Mouse (Mus musculus): ENCODE results near the gene Olfr6. TPM values are rescaled to one million over a fixed set of nuclear protein-coding genes. Genes with fewer than 3 reads are reported as not detected.
"Not testable (repeated sequence)": the region's sequence is repeated elsewhere in the genome, so short reads cannot be mapped to it uniquely, and the experiment has no call there.

Olfr6 gene
- not detected in 2 replicates for polyA plus RNA-seq (2016; fragmentation: Nextera tagmentation; extraction: Ambion mirVana)

DNA sequence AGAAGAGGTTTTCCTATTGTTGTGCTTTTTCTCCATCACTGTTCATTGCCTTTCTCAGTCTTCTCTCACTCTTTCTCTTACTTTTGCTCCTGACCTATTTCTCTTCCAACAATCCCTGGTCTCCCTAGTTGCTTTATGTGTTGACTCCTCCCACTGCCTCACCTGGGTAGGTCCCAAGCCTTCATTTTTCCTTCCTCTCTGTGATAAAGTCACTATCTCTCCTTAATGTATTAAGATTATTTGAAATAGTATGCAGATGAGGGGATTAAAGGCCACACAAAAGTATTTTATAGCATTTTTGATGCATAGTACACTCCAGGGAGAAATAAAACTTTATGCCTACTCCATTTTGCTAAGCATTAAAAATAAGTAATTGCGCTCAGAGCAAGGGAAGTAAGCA, at the start of gene Olfr6:
Gene Olfr6 (minus strand): TSS at position 101 of the 400 bp plus-strand sequence.
- no peak for ATAC-seq (ENCODE audit: insufficient number of reproducible peaks, low FRiP score)
- 86% methylated on average over 1 of the region's 1 CpGs for WGBS
- no peaks in the 10 kb centered on the region for H3K36me3 ChIP-seq

DNA sequence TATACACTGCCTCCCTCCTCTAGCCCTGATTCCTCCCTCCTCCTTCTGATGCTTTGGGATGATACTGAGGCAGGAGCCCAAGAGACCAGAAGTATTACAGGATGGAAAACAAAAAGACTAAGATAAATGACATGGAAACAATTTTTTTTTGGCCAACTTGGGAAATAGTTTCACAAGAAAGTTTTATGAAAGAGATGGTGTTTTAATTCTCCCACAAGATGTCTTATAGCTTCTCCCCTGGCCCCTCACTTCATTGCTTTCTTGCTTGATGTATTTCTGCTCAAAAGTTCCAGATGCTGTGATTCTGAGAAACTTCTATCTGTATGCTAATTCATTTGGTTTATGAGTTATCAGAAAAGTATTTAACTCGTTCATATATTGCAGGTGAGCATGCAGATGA, 42.2 kb upstream of the Olfr6 start, which contains the start of gene Olfr2:
Gene Olfr2 (minus strand): TSS at position 101 of the 400 bp plus-strand sequence.
- Histone ChIP-seq H3K9me3 (replicated peaks) (peaks cover 2% of the 10 kb centered on the region; the same call in 1 of the 2 replicates), H3K27ac (ENCODE audit: poor library complexity, severe bottlenecking) (no peak within 1 kb of the TSS), H3K9ac (no peak within 1 kb of the TSS), H3K36me3 (no peaks in the 10 kb centered on the region), H3K4me1 (replicated peaks) (no peaks in the 10 kb centered on the region), H3K27me3 (replicated peaks) (no peaks in the 10 kb centered on the region), H3K4me2 (no peak within 1 kb of the TSS), H3K4me3 (no peak within 1 kb of the TSS)
- ATAC-seq (ENCODE audit: insufficient number of reproducible peaks, low FRiP score) = no peak
- 63% methylated on average over 1 of the region's 1 CpGs for WGBS

More for the DNA sequence above, at the start of gene Olfr6:
- H3K9me3 ChIP-seq (replicated peaks) = no peaks in the 10 kb centered on the region
- H3K9ac ChIP-seq = no peak within 1 kb of the TSS
- no peak within 1 kb of the TSS for H3K4me2 ChIP-seq
- no peaks in the 10 kb centered on the region for H3K4me1 ChIP-seq (replicated peaks)
- H3K27me3 ChIP-seq (replicated peaks) = no peaks in the 10 kb centered on the region
- no peak within 1 kb of the TSS for H3K27ac ChIP-seq (ENCODE audit: poor library complexity, severe bottlenecking)
- no peak within 1 kb of the TSS for H3K4me3 ChIP-seq

DNA sequence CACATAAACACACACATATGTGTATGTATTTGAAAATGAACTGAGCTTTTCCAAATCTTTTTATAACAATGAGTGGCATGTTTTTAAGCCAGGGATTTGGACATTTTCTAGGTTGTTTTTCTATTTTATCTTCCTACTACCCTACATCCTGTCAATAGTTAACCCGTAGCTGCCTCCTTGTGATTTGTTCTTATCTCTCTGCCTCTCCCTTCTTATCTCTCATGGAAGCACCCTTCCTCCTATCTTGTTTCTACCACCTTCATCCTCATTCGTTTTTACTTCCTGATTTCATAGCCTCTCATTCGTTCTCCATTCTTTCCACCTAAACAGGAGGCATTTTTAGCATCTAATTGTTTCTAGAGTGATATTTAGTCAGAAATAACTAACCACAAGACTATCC, 40.4 kb upstream of the Olfr6 start:
- Histone ChIP-seq H3K9me3 (replicated peaks) (peaks cover 4% of the 10 kb centered on the region; the same call in 1 of the 2 replicates), H3K4me1 (replicated peaks) (no peaks in the 10 kb centered on the region), H3K27me3 (replicated peaks) (no peaks in the 10 kb centered on the region), H3K27ac (ENCODE audit: poor library complexity, severe bottlenecking) (no peak overlapping the region), H3K9ac (no peak overlapping the region), H3K36me3 (no peaks in the 10 kb centered on the region), H3K4me2 (no peak overlapping the region), H3K4me3 (no peak overlapping the region)
- no peak for ATAC-seq (ENCODE audit: insufficient number of reproducible peaks, low FRiP score)
- 15% methylated on average over 3 of the region's 3 CpGs for WGBS

GRCm38 (mm10) chr7:107000798-107001197, 37.1 kb upstream of the Olfr6 start:
- Histone ChIP-seq H3K27ac (ENCODE audit: poor library complexity, severe bottlenecking) (no peak overlapping the region), H3K36me3 (no peaks in the 10 kb centered on the region), H3K4me2 (no peak overlapping the region), H3K4me1 (replicated peaks) (no peaks in the 10 kb centered on the region), H3K27me3 (replicated peaks) (no peaks in the 10 kb centered on the region), H3K9ac (no peak overlapping the region), H3K9me3 (replicated peaks) (peaks cover 4% of the 10 kb centered on the region; the same call in 1 of the 2 replicates), H3K4me3 (no peak overlapping the region)
- no peak for ATAC-seq (ENCODE audit: insufficient number of reproducible peaks, low FRiP score)
- WGBS = 86% methylated on average over 7 of the region's 7 CpGs

GRCm38 (mm10) chr7:106985236-106985635, 21.5 kb upstream of the Olfr6 start:
- WGBS = 79% methylated on average over 3 of the region's 3 CpGs
- H3K4me1 ChIP-seq (replicated peaks) = no peaks in the 10 kb centered on the region
- H3K9me3 ChIP-seq (replicated peaks) = peaks cover 5% of the 10 kb centered on the region; the same call in 1 of the 2 replicates
- no peak overlapping the region for H3K9ac ChIP-seq
- no peak overlapping the region for H3K27ac ChIP-seq (ENCODE audit: poor library complexity, severe bottlenecking)
- no peak for ATAC-seq (ENCODE audit: insufficient number of reproducible peaks, low FRiP score)
- H3K36me3 ChIP-seq = no peaks in the 10 kb centered on the region
- no peaks in the 10 kb centered on the region for H3K27me3 ChIP-seq (replicated peaks)
- H3K4me2 ChIP-seq = no peak overlapping the region
- no peak overlapping the region for H3K4me3 ChIP-seq

DNA sequence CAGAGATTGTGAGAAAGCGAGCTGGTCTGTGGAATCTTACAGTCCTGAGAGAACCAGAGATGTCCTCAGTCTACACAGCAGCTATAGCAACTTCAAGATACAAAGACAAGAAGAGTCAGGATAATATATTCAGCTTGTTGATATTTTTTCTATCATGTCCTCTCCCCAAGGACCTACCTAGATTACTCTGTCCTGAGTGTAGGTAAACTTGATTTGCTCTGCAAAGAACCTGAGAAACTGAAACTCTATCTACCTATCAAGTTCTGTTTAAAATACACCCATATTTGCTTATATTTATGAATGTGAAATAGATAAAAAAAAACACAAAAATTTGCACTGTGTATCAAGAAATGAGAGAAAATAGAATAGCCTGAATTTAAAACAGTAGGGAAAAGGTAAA, 11.6 kb upstream of the Olfr6 start, which contains the start of gene Olfr711:
Gene Olfr711 (minus strand): TSS at position 101 of the 400 bp plus-strand sequence.
- 70% methylated on average over 1 of the region's 1 CpGs for WGBS
- H3K27ac ChIP-seq (ENCODE audit: poor library complexity, severe bottlenecking) = no peak within 1 kb of the TSS
- no peaks in the 10 kb centered on the region for H3K4me1 ChIP-seq (replicated peaks)
- H3K4me3 ChIP-seq = no peak within 1 kb of the TSS
- ATAC-seq (ENCODE audit: insufficient number of reproducible peaks, low FRiP score) = no peak
- no peaks in the 10 kb centered on the region for H3K27me3 ChIP-seq (replicated peaks)
- no peaks in the 10 kb centered on the region for H3K9me3 ChIP-seq (replicated peaks)
- H3K36me3 ChIP-seq = no peaks in the 10 kb centered on the region
- no peak within 1 kb of the TSS for H3K4me2 ChIP-seq
- H3K9ac ChIP-seq = no peak within 1 kb of the TSS

DNA sequence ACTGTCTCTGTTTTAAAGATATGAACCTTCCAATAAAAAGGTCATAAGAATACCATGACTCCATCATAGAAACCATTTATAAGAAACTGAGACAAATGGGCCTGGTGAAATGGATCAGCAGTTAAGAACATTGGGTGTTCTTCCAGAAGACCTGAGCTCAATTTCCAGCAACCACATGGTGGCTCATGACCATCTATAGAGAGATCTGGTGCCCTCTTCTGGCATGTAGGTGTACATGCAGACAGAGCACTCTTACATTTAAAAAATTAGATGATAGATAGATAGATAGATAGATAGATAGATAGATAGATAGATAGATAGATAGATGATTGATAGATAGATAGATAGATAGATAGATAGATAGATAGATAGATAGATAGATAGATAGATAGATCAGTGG, 3.8 kb upstream of the Olfr6 start:
- not testable (repeated sequence) for H3K36me3 ChIP-seq; H3K4me2 ChIP-seq; ATAC-seq (ENCODE audit: insufficient number of reproducible peaks, low FRiP score); H3K9me3 ChIP-seq (replicated peaks); H3K27me3 ChIP-seq (replicated peaks); H3K27ac ChIP-seq (ENCODE audit: poor library complexity, severe bottlenecking); H3K9ac ChIP-seq; H3K4me3 ChIP-seq; H3K4me1 ChIP-seq (replicated peaks)

DNA sequence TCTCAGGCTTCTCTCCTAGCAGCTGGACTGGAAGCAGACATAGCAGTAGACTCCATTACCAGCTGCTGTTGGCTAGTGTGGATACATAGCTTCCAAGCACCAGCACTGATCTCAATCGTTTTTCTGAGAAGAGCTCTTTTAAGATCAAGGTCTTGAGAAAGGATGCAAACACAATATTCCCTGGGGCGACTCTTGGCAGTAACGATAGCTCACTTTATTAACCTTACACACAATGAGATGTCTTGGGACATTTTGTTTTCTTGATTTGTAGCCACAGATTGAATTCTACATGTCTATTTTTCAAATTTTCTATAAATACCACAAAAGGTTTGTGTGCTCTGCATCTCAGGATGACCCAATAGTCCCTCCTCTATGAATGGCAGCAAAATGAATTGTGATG, 15.5 kb downstream of the Olfr6 start, which contains the start of gene Olfr710:
Gene Olfr710 (minus strand): TSS at position 101 of the 400 bp plus-strand sequence.
- WGBS = 75% methylated on average over 3 of the region's 3 CpGs
- no peak within 1 kb of the TSS for H3K27ac ChIP-seq (ENCODE audit: poor library complexity, severe bottlenecking)
- no peak within 1 kb of the TSS for H3K9ac ChIP-seq
- no peak within 1 kb of the TSS for H3K4me2 ChIP-seq
- H3K9me3 ChIP-seq (replicated peaks) = no peaks in the 10 kb centered on the region
- ATAC-seq (ENCODE audit: insufficient number of reproducible peaks, low FRiP score) = no peak
- no peak within 1 kb of the TSS for H3K4me3 ChIP-seq
- H3K4me1 ChIP-seq (replicated peaks) = no peaks in the 10 kb centered on the region
- H3K36me3 ChIP-seq = no peaks in the 10 kb centered on the region
- no peaks in the 10 kb centered on the region for H3K27me3 ChIP-seq (replicated peaks)

GRCm38 (mm10) chr7:106932119-106932518, 31.6 kb downstream of the Olfr6 start, which contains the start of gene Olfr709-ps1:
Gene Olfr709-ps1 (minus strand): TSS chr7:106932219.
- no peaks in the 10 kb centered on the region for H3K9me3 ChIP-seq (replicated peaks)
- H3K4me3 ChIP-seq = no peak within 1 kb of the TSS
- H3K4me2 ChIP-seq = no peak within 1 kb of the TSS
- H3K9ac ChIP-seq = no peak within 1 kb of the TSS
- ATAC-seq (ENCODE audit: insufficient number of reproducible peaks, low FRiP score) = no peak
- no peak within 1 kb of the TSS for H3K27ac ChIP-seq (ENCODE audit: poor library complexity, severe bottlenecking)
- H3K36me3 ChIP-seq = no peaks in the 10 kb centered on the region
- no peaks in the 10 kb centered on the region for H3K4me1 ChIP-seq (replicated peaks)
- no peaks in the 10 kb centered on the region for H3K27me3 ChIP-seq (replicated peaks)

GRCm38 (mm10) chr7:106920961-106921360, 42.8 kb downstream of the Olfr6 start:
- not testable (repeated sequence) for H3K9me3 ChIP-seq (replicated peaks); H3K36me3 ChIP-seq; H3K27ac ChIP-seq (ENCODE audit: poor library complexity, severe bottlenecking); H3K4me3 ChIP-seq; ATAC-seq (ENCODE audit: insufficient number of reproducible peaks, low FRiP score); H3K4me2 ChIP-seq; H3K9ac ChIP-seq; H3K27me3 ChIP-seq (replicated peaks); H3K4me1 ChIP-seq (replicated peaks)
- WGBS = 84% methylated on average over 7 of the region's 7 CpGs

DNA sequence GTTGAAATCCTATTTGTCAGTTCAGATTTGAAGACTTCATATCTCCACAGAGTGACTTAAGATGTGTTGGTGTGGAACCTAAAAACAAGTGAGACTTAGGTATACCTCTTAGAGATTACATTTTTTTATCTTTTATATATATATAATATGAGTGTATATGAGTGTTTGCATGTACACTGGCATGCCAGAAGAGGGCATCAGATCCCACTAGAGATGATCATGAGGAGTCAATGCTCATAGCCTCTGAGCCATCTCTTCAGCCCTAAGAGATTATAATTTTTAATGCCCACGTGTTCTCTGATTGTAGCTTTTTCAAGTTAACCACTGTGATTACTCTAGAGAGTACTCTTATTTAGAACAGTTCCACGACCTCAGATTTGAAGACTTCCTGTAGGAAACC, 56.1 kb downstream of the Olfr6 start, which contains the start of gene Olfr1532-ps1:
Gene Olfr1532-ps1 (plus strand): TSS at position 326 of the 400 bp plus-strand sequence.
- H3K36me3 ChIP-seq = no peaks in the 10 kb centered on the region
- no peak within 1 kb of the TSS for H3K27ac ChIP-seq (ENCODE audit: poor library complexity, severe bottlenecking)
- H3K4me3 ChIP-seq = no peak within 1 kb of the TSS
- H3K4me2 ChIP-seq = no peak within 1 kb of the TSS
- no peaks in the 10 kb centered on the region for H3K9me3 ChIP-seq (replicated peaks)
- H3K4me1 ChIP-seq (replicated peaks) = no peaks in the 10 kb centered on the region
- WGBS = 46% methylated on average over 2 of the region's 2 CpGs
- H3K9ac ChIP-seq = no peak within 1 kb of the TSS
- no peaks in the 10 kb centered on the region for H3K27me3 ChIP-seq (replicated peaks)
- no peak for ATAC-seq (ENCODE audit: insufficient number of reproducible peaks, low FRiP score)

Data from heart, embryonic 12.5 days (tissue).